Mouse (Mus musculus) bone marrow, adult 2 months (tissue): ENCODE data around the gene Atg101.

Experiments used
- CTCF ChIP-seq: fragments of 200-500 bp; IDR thresholded peaks from 2 replicates; pipeline ENCODE4 v1.5.1; 2011; ENCODE audit warnings: low read length, control low read depth; ENCODE audit not compliant: control insufficient read depth, insufficient read depth
- POLR2A ChIP-seq: fragments of 200-500 bp; IDR thresholded peaks from 2 replicates; pipeline ENCODE4 v1.6.1; 2011; ENCODE audit warnings: low read depth, mild to moderate bottlenecking, control low read depth, low read length, borderline replicate concordance; ENCODE audit not compliant: control insufficient read depth

- no peak for TF ChIP-seq CTCF
- no peak for TF ChIP-seq POLR2A
Measured at GRCm38 (mm10) chr15:101274380-101274779, 9.7 kb upstream of the Atg101 start.
